Mouse (Mus musculus): ENCODE results near the gene Gbp7. TPM values are rescaled to one million over a fixed set of nuclear protein-coding genes. Genes with fewer than 3 reads are reported as not detected.

The Gbp7 gene
- polyA plus RNA-seq (2015; fragmentation: Nextera tagmentation; extraction: Ambion mirVana): 4.8 and 4.9 TPM in 2 replicates

GRCm38 (mm10) chr3:142530087-142530953 lies at the start of gene Gbp7:
Gbp7 (plus strand) TSS chr3:142530342.

GRCm38 (mm10) chr3:142493536-142494061 lies 36.5 kb upstream of the Gbp7 start, which contains the start of gene Gbp5:
Gbp5 (plus strand) TSS chr3:142493978.

GRCm38 (mm10) chr3:142559632-142560228 lies 29.6 kb downstream of the Gbp7 start, which contains the start of gene Gbp3:
Gbp3 (plus strand) TSS chr3:142560026.

GRCm38 (mm10) chr3:142594547-142594946 lies 64.4 kb downstream of the Gbp7 start, which contains the start of gene Gbp2b:
Gbp2b (plus strand) TSS chr3:142594847.

Other genes starting within 250 kb of the Gbp7 start
- gene Pdlim5, start 134.6 kb upstream of the Gbp7 start, polyA plus RNA-seq (2015; fragmentation: Nextera tagmentation; extraction: Ambion mirVana): 17.6 and 19.6 TPM in 2 replicates
- gene Gbp5, start 36.4 kb upstream of the Gbp7 start, polyA plus RNA-seq (2015; fragmentation: Nextera tagmentation; extraction: Ambion mirVana): 0.42 and 0.71 TPM in 2 replicates
- 3.4 and 4.0 TPM in 2 replicates for gene Gbp3, start 29.7 kb downstream of the Gbp7 start, polyA plus RNA-seq (2015; fragmentation: Nextera tagmentation; extraction: Ambion mirVana)
- gene Gbp2b, start 64.5 kb downstream of the Gbp7 start, polyA plus RNA-seq (2015; fragmentation: Nextera tagmentation; extraction: Ambion mirVana): not detected in 2 replicates
- 1.4 and 1.5 TPM in 2 replicates for gene Gbp2, start 90.3 kb downstream of the Gbp7 start, polyA plus RNA-seq (2015; fragmentation: Nextera tagmentation; extraction: Ambion mirVana)
- gene Kyat3, start 170.7 kb downstream of the Gbp7 start, polyA plus RNA-seq (2015; fragmentation: Nextera tagmentation; extraction: Ambion mirVana): 8.5 and 10.0 TPM in 2 replicates
- 54.8 and 60.1 TPM in 2 replicates for gene Gtf2b, start 234.7 kb downstream of the Gbp7 start, polyA plus RNA-seq (2015; fragmentation: Nextera tagmentation; extraction: Ambion mirVana)